Mouse (Mus musculus) testis, adult 2 months (tissue): Measurements from ENCODE around the gene Ugt1a6b. TPM values are rescaled to one million over a fixed set of nuclear protein-coding genes. Genes with fewer than 3 reads are reported as not detected.

Experiments
- H3K27ac ChIP-seq: fragments of 200-500 bp; 2 replicates; pipeline ENCODE4 v1.5.1; 2012; ENCODE audit warnings: low read depth, low read length; ENCODE audit not compliant: control insufficient read depth, insufficient read depth
- H3K27me3 ChIP-seq: fragments of 200-500 bp; 2 replicates; pipeline ENCODE4 v1.6.1; 2012; ENCODE audit warnings: mild to moderate bottlenecking, low read length, moderate library complexity; ENCODE audit not compliant: control insufficient read depth, insufficient read depth
- H3K36me3 ChIP-seq: fragments of 200-500 bp; 2 replicates; pipeline ENCODE4 v1.6.1; 2012; ENCODE audit warnings: mild to moderate bottlenecking, low read length; ENCODE audit not compliant: control insufficient read depth, insufficient read depth
- H3K4me1 ChIP-seq: fragments of 200-500 bp; 2 replicates; pipeline ENCODE4 v1.6.1; 2012; ENCODE audit warnings: low read length; ENCODE audit not compliant: control insufficient read depth, insufficient read depth
- H3K4me3 ChIP-seq: fragments of 200-500 bp; 2 replicates; pipeline ENCODE4 v1.5.1; 2012; ENCODE audit warnings: low read depth, mild to moderate bottlenecking, low read length, moderate library complexity, mixed read lengths; ENCODE audit not compliant: control insufficient read depth
- CTCF ChIP-seq: fragments of 200-500 bp; IDR thresholded peaks from 2 replicates; pipeline ENCODE4 v1.5.1; 2012; ENCODE audit warnings: low read depth, mild to moderate bottlenecking, inconsistent platforms, low read length, moderate library complexity; ENCODE audit not compliant: control insufficient read depth, insufficient read depth, insufficient replicate concordance
- POLR2A ChIP-seq: fragments of 200-500 bp; IDR thresholded peaks from 2 replicates; pipeline ENCODE4 v1.6.1; 2012; ENCODE audit warnings: low read depth, mild to moderate bottlenecking, inconsistent platforms, low read length, moderate library complexity; ENCODE audit not compliant: control insufficient read depth
- polyA plus RNA-seq: library from polyadenylated mRNA; depleted of rRNA; stranded (reverse); fragments of >200 nt; gene quantifications from 2 replicates; pipeline ENCODE4 v1.2.3, GENCODE M21; 2012

Gene Ugt1a6b
- polyA plus RNA-seq, 1 experiment = 7.4 TPM

GRCm38 (mm10) chr1:88240579-88240978 lies 137.5 kb downstream of the Ugt1a6b start:
- Histone ChIP-seq H3K4me3 (no peak overlapping the region), H3K4me1 (no peaks in the 10 kb centered on the region), H3K27me3 (no peaks in the 10 kb centered on the region), H3K36me3 (no peaks in the 10 kb centered on the region), H3K27ac (no peak overlapping the region)
- TF ChIP-seq CTCF (no peak), POLR2A (no peak)

- no peaks in the 10 kb centered on the region for H3K4me1 ChIP-seq
- no peak for TF ChIP-seq POLR2A
- TF ChIP-seq CTCF = no peak
- H3K27ac ChIP-seq = no peak overlapping the region
- H3K36me3 ChIP-seq = no peaks in the 10 kb centered on the region
- no peaks in the 10 kb centered on the region for H3K27me3 ChIP-seq
- H3K4me3 ChIP-seq = no peak overlapping the region
Measured at GRCm38 (mm10) chr1:88243861-88244260, 140.8 kb downstream of the Ugt1a6b start.

DNA sequence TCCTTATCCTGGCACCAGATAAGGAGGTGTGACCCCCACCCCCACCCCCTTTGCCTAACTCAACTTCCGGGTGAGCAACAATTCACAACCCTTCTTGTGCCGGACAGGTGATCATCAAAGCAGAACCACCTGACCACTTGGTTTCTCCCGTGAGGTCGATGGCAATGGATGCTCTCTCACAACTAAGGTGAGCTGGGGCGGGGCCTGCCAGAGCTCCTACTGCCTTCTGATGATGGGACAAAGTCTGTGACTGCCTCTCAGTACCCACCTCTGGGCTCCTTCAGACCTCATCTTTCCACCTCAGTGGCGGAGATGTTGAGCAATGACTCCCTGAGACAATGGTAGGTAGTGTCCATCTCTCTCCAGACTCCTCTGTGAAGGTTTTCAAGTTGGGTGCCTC lies 142.8 kb downstream of the Ugt1a6b start:
- H3K27me3 ChIP-seq = no peaks in the 10 kb centered on the region
- no peak for TF ChIP-seq CTCF
- TF ChIP-seq POLR2A = no peak
- H3K4me3 ChIP-seq = no peak overlapping the region

GRCm38 (mm10) chr1:88246386-88246785 lies 143.3 kb downstream of the Ugt1a6b start:
- Histone ChIP-seq H3K27me3 (no peaks in the 10 kb centered on the region), H3K36me3 (no peaks in the 10 kb centered on the region), H3K4me1 (no peaks in the 10 kb centered on the region), H3K27ac (no peak overlapping the region), H3K4me3 (no peak overlapping the region)
- TF ChIP-seq CTCF (no peak), POLR2A (no peak)

More for the DNA sequence above, 142.8 kb downstream of the Ugt1a6b start:
- H3K4me1 ChIP-seq = no peaks in the 10 kb centered on the region
- H3K27ac ChIP-seq = no peak overlapping the region
- H3K36me3 ChIP-seq = no peaks in the 10 kb centered on the region

GRCm38 (mm10) chr1:88247660-88248059 lies 144.6 kb downstream of the Ugt1a6b start:
- no peak overlapping the region for H3K4me3 ChIP-seq
- H3K4me1 ChIP-seq = no peaks in the 10 kb centered on the region
- H3K36me3 ChIP-seq = no peaks in the 10 kb centered on the region
- no peak overlapping the region for H3K27ac ChIP-seq
- H3K27me3 ChIP-seq = no peaks in the 10 kb centered on the region
- TF ChIP-seq POLR2A (no peak), CTCF (no peak)

GRCm38 (mm10) chr1:88248658-88249057 lies 145.6 kb downstream of the Ugt1a6b start:
- Histone ChIP-seq H3K27me3 (no peaks in the 10 kb centered on the region), H3K36me3 (no peaks in the 10 kb centered on the region), H3K4me3 (no peak overlapping the region), H3K27ac (no peak overlapping the region), H3K4me1 (no peaks in the 10 kb centered on the region)
- no peak for TF ChIP-seq CTCF
- no peak for TF ChIP-seq POLR2A

GRCm38 (mm10) chr1:88249596-88249995 lies 146.5 kb downstream of the Ugt1a6b start:
- H3K36me3 ChIP-seq = no peaks in the 10 kb centered on the region
- TF ChIP-seq POLR2A = no peak
- no peak for TF ChIP-seq CTCF
- H3K4me1 ChIP-seq = no peaks in the 10 kb centered on the region
- no peak overlapping the region for H3K27ac ChIP-seq
- H3K27me3 ChIP-seq = no peaks in the 10 kb centered on the region
- no peak overlapping the region for H3K4me3 ChIP-seq

GRCm38 (mm10) chr1:88250023-88250422 lies 147.0 kb downstream of the Ugt1a6b start:
- TF ChIP-seq CTCF (no peak), POLR2A (no peak)
- no peaks in the 10 kb centered on the region for H3K4me1 ChIP-seq
- no peak overlapping the region for H3K4me3 ChIP-seq
- H3K27me3 ChIP-seq = no peaks in the 10 kb centered on the region
- H3K27ac ChIP-seq = no peak overlapping the region
- no peaks in the 10 kb centered on the region for H3K36me3 ChIP-seq
